Comparison of ENCODE assay signal across 8 mouse cellular contexts in the genomic region with DNA sequence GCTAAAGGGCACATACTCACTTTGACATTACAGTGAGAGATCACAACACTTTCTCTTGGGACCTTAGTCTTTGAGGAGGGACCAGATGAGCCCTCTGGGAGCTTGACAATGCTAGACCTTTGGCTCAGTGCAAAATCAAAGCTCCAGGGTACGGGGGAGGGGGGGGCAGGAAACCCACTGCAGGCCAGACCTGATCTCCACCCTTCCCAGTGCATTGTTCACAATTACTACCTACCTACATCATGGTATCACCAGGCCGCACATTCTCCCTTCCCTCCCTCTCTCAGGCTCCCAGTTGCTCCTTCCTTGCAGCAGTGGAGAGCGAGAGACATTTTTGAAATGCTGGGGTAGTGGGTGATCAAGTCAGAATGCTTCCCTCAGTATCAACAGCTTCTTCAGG. TPM values are rescaled to one million over a fixed set of nuclear protein-coding genes. Genes with fewer than 3 reads are reported as not detected.
DNase-seq lines count a peak whose midpoint lies in the region; ATAC-seq and TF ChIP-seq lines count a peak whose summit lies in the region.

No protein-coding gene starts in this region.

- H3K36me3 ChIP-seq in embryonic facial prominence, embryonic 13.5 days: peaks cover 15% of the 10 kb centered on the region
- H3K36me3 ChIP-seq in embryonic facial prominence, embryonic 10.5 days (replicated peaks): peaks cover 10% of the 10 kb centered on the region; the same call in 1 of the 2 replicates
- peaks cover 34% of the 10 kb centered on the region for H3K36me3 ChIP-seq in heart, postnatal 0 days (replicated peaks; ENCODE audit: control insufficient read depth, insufficient read depth, low read length)
- peaks cover 6% of the 10 kb centered on the region; the same call in 1 of the 2 replicates for H3K36me3 ChIP-seq in lung, postnatal 0 days (ENCODE audit: insufficient read depth, low read length)

- no peak overlapping the region for H3K9ac ChIP-seq in embryonic facial prominence, embryonic 13.5 days
- peak overlapping the region; percentile 50 for H3K9ac ChIP-seq in heart, postnatal 0 days (replicated peaks; ENCODE audit: low read depth, low read length)
- H3K9ac ChIP-seq in lung, postnatal 0 days (replicated peaks; ENCODE audit: low read depth): peak overlapping the region; percentile 76

- ATAC-seq in embryonic facial prominence, embryonic 13.5 days (ENCODE audit: insufficient number of reproducible peaks, insufficient read depth, low FRiP score, low TSS enrichment, low read depth): no peak
- no peak for ATAC-seq in heart, postnatal 0 days (ENCODE audit: insufficient read depth, low read depth)
- peak; percentile 23 for ATAC-seq in lung, postnatal 0 days
- ATAC-seq in megakaryocyte progenitor cell, adult 5-6 weeks (replicated peaks; ENCODE audit: poor library complexity): no peak

- WGBS in embryonic facial prominence, embryonic 13.5 days: 87% methylated on average over 3 of the region's 3 CpGs
- 89% methylated on average over 3 of the region's 3 CpGs for WGBS in embryonic facial prominence, embryonic 10.5 days
- WGBS in bone marrow, adult 2 months: 58% methylated on average over 3 of the region's 3 CpGs
- 46% methylated on average over 3 of the region's 3 CpGs for WGBS in heart, postnatal 0 days
- 81% methylated on average over 3 of the region's 3 CpGs for WGBS in lung, postnatal 0 days

- no peak overlapping the region for H3K4me3 ChIP-seq in embryonic facial prominence, embryonic 13.5 days
- no peak overlapping the region for H3K4me3 ChIP-seq in embryonic facial prominence, embryonic 10.5 days
- peak overlapping the region; percentile 10 for H3K4me3 ChIP-seq in bone marrow, adult 2 months (replicated peaks; ENCODE audit: control insufficient read depth, low read depth, low read length)
- H3K4me3 ChIP-seq in heart, postnatal 0 days (ENCODE audit: low read depth, low read length): peak overlapping the region; percentile 80
- peak overlapping the region; percentile 53 for H3K4me3 ChIP-seq in lung, postnatal 0 days (ENCODE audit: low read depth, low read length)

- TF ChIP-seq POLR2A in bone marrow, adult 2 months (IDR thresholded peaks at IDR 0.05; ENCODE audit: borderline replicate concordance, control insufficient read depth, low read depth, low read length): no peak

- H3K9me3 ChIP-seq in embryonic facial prominence, embryonic 13.5 days: no peaks in the 10 kb centered on the region
- H3K9me3 ChIP-seq in embryonic facial prominence, embryonic 10.5 days: no peaks in the 10 kb centered on the region
- H3K9me3 ChIP-seq in heart, postnatal 0 days (replicated peaks; ENCODE audit: control insufficient read depth, low read length): no peaks in the 10 kb centered on the region
- H3K9me3 ChIP-seq in lung, postnatal 0 days (ENCODE audit: low read length): no peaks in the 10 kb centered on the region

- H3K4me1 ChIP-seq in embryonic facial prominence, embryonic 13.5 days: peaks cover 22% of the 10 kb centered on the region
- H3K4me1 ChIP-seq in embryonic facial prominence, embryonic 10.5 days: peaks cover 23% of the 10 kb centered on the region
- H3K4me1 ChIP-seq in bone marrow, adult 2 months (ENCODE audit: control insufficient read depth, insufficient read depth, low read length): no peaks in the 10 kb centered on the region; the same call in 1 of the 2 replicates
- H3K4me1 ChIP-seq in heart, postnatal 0 days (ENCODE audit: control insufficient read depth, insufficient read depth): peaks cover 24% of the 10 kb centered on the region; the same call in 1 of the 2 replicates
- no peaks in the 10 kb centered on the region for H3K4me1 ChIP-seq in lung, postnatal 0 days (ENCODE audit: insufficient read depth, low read depth, low read length)

- TF ChIP-seq CTCF in bone marrow, adult 2 months (IDR thresholded peaks at IDR 0.05; ENCODE audit: control insufficient read depth, insufficient read depth, low read length): no peak
- no peak for TF ChIP-seq CTCF in heart, postnatal 0 days (IDR thresholded peaks at IDR 0.05; ENCODE audit: low read depth)
- no peak for TF ChIP-seq CTCF in lung, postnatal 0 days (IDR thresholded peaks at IDR 0.05)

- peak; percentile 67; the same call in 1 of the 2 replicates for TF ChIP-seq EP300 in heart, postnatal 0 days (IDR thresholded peaks at IDR 0.05; ENCODE audit: low read depth)
- TF ChIP-seq EP300 in lung, postnatal 0 days (IDR thresholded peaks at IDR 0.05): 0 out of 2 replicates have a peak, but pooled peaks have one; percentile 8

- H3K4me2 ChIP-seq in embryonic facial prominence, embryonic 13.5 days: peak overlapping the region; percentile 86
- H3K4me2 ChIP-seq in heart, postnatal 0 days (ENCODE audit: low read depth, low read length): peak overlapping the region; percentile 73
- peak overlapping the region; percentile 74 for H3K4me2 ChIP-seq in lung, postnatal 0 days (replicated peaks; ENCODE audit: low read depth, low read length)

- H3K27me3 ChIP-seq in embryonic facial prominence, embryonic 13.5 days: no peaks in the 10 kb centered on the region
- H3K27me3 ChIP-seq in embryonic facial prominence, embryonic 10.5 days (replicated peaks; ENCODE audit: low read depth, poor library complexity, severe bottlenecking): peaks cover 10% of the 10 kb centered on the region
- no peaks in the 10 kb centered on the region for H3K27me3 ChIP-seq in heart, postnatal 0 days (ENCODE audit: control insufficient read depth, insufficient read depth, low read length)
- no peaks in the 10 kb centered on the region for H3K27me3 ChIP-seq in lung, postnatal 0 days (replicated peaks; ENCODE audit: insufficient read depth, low read length)

- no peak for DNase-seq in embryonic facial prominence, embryonic 10.5 days (ENCODE audit: low spot score)
- DNase-seq in heart, postnatal 0 days (ENCODE audit: low spot score): no peak
- no peak for DNase-seq in lung, postnatal 0 days (ENCODE audit: low spot score)
- no peak for DNase-seq in right cerebral cortex, postnatal 4 days
- no peak for DNase-seq in ovary, postnatal 36 days (ENCODE audit: low spot score)

- H3K27ac ChIP-seq in embryonic facial prominence, embryonic 13.5 days: 0 out of 2 replicates have a peak overlapping the region, but pooled peaks have one; percentile 4
- no peak overlapping the region for H3K27ac ChIP-seq in embryonic facial prominence, embryonic 10.5 days (replicated peaks)
- H3K27ac ChIP-seq in bone marrow, adult 2 months (ENCODE audit: control insufficient read depth, insufficient read depth, low read depth, low read length, poor library complexity): no peak overlapping the region; the same call in 1 of the 2 replicates
- peak overlapping the region; percentile 97 for H3K27ac ChIP-seq in heart, postnatal 0 days (ENCODE audit: low read depth)
- peak overlapping the region; percentile 69 for H3K27ac ChIP-seq in lung, postnatal 0 days (ENCODE audit: low read length)

RNA-seq across cellular contexts. Expression of a gene that starts 3.5 kb away (rescaled TPM):
- polyA plus RNA-seq in embryonic facial prominence, embryonic 13.5 days (2015; fragmentation: Nextera tagmentation; extraction: Ambion mirVana): 21.2 and 23.5 TPM in 2 replicates
- 10.8 and 11.2 TPM in 2 replicates for polyA plus RNA-seq in embryonic facial prominence, embryonic 10.5 days (2016; fragmentation: Nextera tagmentation; extraction: Ambion mirVana)
- polyA plus RNA-seq in bone marrow, adult 2 months (2011; ENCODE audit: insufficient read depth, insufficient read length, low replicate concordance, missing spikeins): 3.9 and 6.1 TPM in 2 replicates
- total RNA-seq in heart, postnatal 0 days (2014; rRNA removed; ENCODE audit: low replicate concordance): 160 and 192 TPM in 2 replicates
- 66.1 and 74.6 TPM in 2 replicates for polyA plus RNA-seq in heart, postnatal 0 days (2015; fragmentation: Nextera tagmentation; extraction: Ambion mirVana)
- polyA plus RNA-seq in lung, postnatal 0 days (2015; fragmentation: Nextera tagmentation; extraction: Ambion mirVana): 93.0 and 100 TPM in 2 replicates
- 0.98 and 2.7 TPM in 2 replicates for total RNA-seq in megakaryocyte progenitor cell, adult 5-6 weeks (2015)
- total RNA-seq in megakaryocyte progenitor cell, adult 5-6 weeks (2017): 0.17 and 1.3 TPM in 2 replicates

Comparison
In these comparisons a context has a peak if more than half of its experiments do, and no peak if none do; other contexts are left out.
1. H3K27ac ChIP-seq: peak in embryonic facial prominence, embryonic 13.5 days (single experiment), heart, postnatal 0 days (single experiment) and lung, postnatal 0 days (single experiment); none in embryonic facial prominence, embryonic 10.5 days (single experiment) and bone marrow, adult 2 months (single experiment).
2. H3K4me3 ChIP-seq: peak in bone marrow, adult 2 months (single experiment), heart, postnatal 0 days (single experiment) and lung, postnatal 0 days (single experiment); none in embryonic facial prominence, embryonic 13.5 days (single experiment) and embryonic facial prominence, embryonic 10.5 days (single experiment).
3. Peak in every context shown above with its lines, with median percentiles within 50 percentile points of each other: H3K4me2 ChIP-seq.